Mouse (Mus musculus): Measurements from ENCODE around the gene Bdh1. TPM values are rescaled to one million over a fixed set of nuclear protein-coding genes. Genes with fewer than 3 reads are reported as not detected.
A peak's percentile ranks its signal among the peaks of the same experiment; 100 is the strongest.

The Bdh1 gene
- polyA plus RNA-seq, 1 experiment from 2014 or later, result 68.3 TPM

DNA sequence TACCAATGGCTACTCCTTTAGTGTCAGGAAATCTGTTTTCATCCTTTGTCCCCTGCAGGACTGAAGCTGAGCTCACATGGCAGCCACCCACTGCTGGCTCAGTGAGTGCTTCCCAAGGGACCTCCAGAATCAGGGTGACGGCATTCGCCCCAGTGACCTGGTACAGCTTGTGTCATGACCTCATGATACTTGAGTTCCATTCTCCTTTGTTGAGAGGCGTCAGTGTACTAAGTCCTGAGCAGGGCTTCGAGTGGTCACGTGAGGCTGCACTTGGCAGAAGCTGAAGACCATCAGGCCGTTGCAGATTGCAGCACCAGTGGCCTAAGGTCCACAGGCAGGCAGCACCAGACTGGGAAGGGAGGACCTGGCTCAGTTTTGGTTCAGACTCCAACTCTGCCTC is 71.9 kb downstream of the Bdh1 start:
- ATAC-seq (replicated peaks; ENCODE audit: low FRiP score, low TSS enrichment, low read depth), result no peak

DNA sequence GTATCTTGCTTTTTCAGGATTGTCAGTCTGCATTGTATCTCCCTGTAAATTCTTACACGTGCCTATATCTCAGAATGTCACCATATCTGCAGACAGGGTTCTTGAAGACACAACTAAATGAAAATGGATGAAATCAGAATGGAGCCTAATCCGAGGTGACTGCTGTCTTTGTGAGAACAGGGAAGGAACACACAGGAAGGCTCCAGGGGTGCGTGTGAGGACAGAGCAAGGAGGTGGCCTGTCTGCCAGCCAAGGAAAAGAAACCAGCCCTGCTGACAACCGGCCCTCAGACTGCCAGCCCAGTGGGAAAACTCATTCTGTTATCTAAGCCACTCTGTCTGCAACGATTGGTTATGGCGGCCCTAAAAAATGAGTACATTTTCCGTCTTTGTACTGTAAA is 73.3 kb downstream of the Bdh1 start:
- Histone ChIP-seq H3K4me1 (replicated peaks; ENCODE audit: control insufficient read depth, insufficient read depth, low read length) (peaks cover 16% of the 10 kb centered on the region), H3K9me3 (ENCODE audit: control insufficient read depth, low read length) (no peaks in the 10 kb centered on the region), H3K27ac (ENCODE audit: low read depth) (no peak overlapping the region), H3K27me3 (replicated peaks; ENCODE audit: control insufficient read depth, insufficient read depth, low read length) (no peaks in the 10 kb centered on the region), H3K36me3 (ENCODE audit: control insufficient read depth, insufficient read depth, low read length) (no peaks in the 10 kb centered on the region), H3K4me3 (ENCODE audit: low read depth, low read length) (no peak overlapping the region), H3K4me2 (ENCODE audit: low read length) (no peak overlapping the region), H3K9ac (ENCODE audit: low read length) (no peak overlapping the region)
- ATAC-seq (replicated peaks; ENCODE audit: low FRiP score, low TSS enrichment, low read depth), result no peak
- WGBS, result 65% methylated on average over 7 of the region's 7 CpGs
- no peak for DNase-seq (ENCODE audit: low spot score)

More for the DNA sequence above, 71.9 kb downstream of the Bdh1 start:
- Histone ChIP-seq H3K4me1 (replicated peaks; ENCODE audit: control insufficient read depth, insufficient read depth, low read length) (peaks cover 16% of the 10 kb centered on the region), H3K27ac (ENCODE audit: low read depth) (no peak overlapping the region), H3K9ac (ENCODE audit: low read length) (no peak overlapping the region), H3K4me2 (ENCODE audit: low read length) (no peak overlapping the region), H3K36me3 (ENCODE audit: control insufficient read depth, insufficient read depth, low read length) (no peaks in the 10 kb centered on the region), H3K9me3 (ENCODE audit: control insufficient read depth, low read length) (no peaks in the 10 kb centered on the region), H3K27me3 (replicated peaks; ENCODE audit: control insufficient read depth, insufficient read depth, low read length) (no peaks in the 10 kb centered on the region), H3K4me3 (ENCODE audit: low read depth, low read length) (no peak overlapping the region)
- 69% methylated on average over 6 of the region's 6 CpGs for WGBS
- DNase-seq (ENCODE audit: low spot score), result no peak

DNA sequence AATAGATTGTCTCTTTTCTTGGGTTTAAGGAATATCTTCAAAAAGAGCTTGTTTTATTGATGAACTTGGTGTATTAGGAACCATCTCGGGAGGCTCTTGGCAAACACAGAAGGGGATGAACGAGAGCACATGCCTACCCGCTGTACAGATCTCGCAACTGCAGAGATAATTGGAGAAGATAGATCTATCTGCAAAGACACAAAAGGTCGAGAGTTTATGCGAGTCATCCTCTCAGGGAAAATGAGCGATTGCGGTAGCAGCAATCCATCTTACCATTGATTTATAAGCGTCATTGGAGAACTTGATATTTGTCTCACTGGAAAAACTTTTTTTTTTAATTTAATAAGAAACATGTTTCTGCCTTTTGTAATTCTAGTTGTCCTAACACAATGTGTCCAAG is 73.7 kb downstream of the Bdh1 start:
- Histone ChIP-seq H3K27ac (ENCODE audit: low read depth) (no peak overlapping the region), H3K4me2 (ENCODE audit: low read length) (no peak overlapping the region), H3K9me3 (ENCODE audit: control insufficient read depth, low read length) (no peaks in the 10 kb centered on the region), H3K27me3 (replicated peaks; ENCODE audit: control insufficient read depth, insufficient read depth, low read length) (no peaks in the 10 kb centered on the region), H3K36me3 (ENCODE audit: control insufficient read depth, insufficient read depth, low read length) (no peaks in the 10 kb centered on the region), H3K4me1 (replicated peaks; ENCODE audit: control insufficient read depth, insufficient read depth, low read length) (peaks cover 20% of the 10 kb centered on the region), H3K4me3 (ENCODE audit: low read depth, low read length) (no peak overlapping the region), H3K9ac (ENCODE audit: low read length) (no peak overlapping the region)
- 64% methylated on average over 9 of the region's 9 CpGs for WGBS
- ATAC-seq (replicated peaks; ENCODE audit: low FRiP score, low TSS enrichment, low read depth) (no peak), DNase-seq (ENCODE audit: low spot score) (no peak)

DNA sequence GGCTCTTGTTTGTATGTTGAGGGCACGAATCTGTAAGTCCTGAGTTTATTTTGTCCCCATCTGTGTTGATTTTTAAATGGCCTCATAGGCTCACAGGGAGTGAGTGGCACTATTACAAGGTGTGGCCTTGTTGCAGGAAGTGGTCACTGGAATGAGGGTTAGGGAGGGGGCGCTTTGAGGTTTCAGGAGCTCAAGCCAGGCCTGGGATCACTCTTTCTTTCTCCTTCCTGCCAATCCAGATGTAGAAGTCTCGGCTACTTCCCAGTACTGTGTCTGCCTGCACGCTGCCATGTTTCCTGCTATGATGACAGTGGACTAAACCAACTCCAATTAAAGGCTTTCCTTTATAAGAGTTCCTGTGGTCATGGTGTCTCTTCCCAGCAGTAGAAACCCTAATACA is 76.3 kb downstream of the Bdh1 start:
- no peak for DNase-seq (ENCODE audit: low spot score)
- WGBS, result 75% methylated on average over 4 of the region's 4 CpGs

DNA sequence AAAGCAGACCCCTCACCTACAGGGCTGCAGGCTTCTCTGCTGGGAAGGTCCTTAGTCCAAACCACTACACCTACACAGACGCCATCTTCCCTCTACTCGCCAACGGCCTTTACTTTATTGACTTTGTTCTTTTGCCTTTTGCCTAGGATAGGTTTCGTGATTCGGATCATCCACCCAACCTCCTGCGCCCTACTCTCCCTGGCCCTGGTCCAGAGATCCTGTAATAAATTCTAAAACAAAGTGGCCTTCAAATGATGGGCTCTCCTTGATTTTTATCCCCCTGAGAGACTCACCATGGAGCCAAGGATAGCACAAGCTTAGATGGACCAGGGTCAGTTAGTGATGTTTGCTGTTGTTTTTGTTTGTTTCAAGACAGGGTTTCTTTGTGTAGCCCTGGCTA is 76.9 kb downstream of the Bdh1 start:
- DNase-seq (ENCODE audit: low spot score), result no peak

More for the DNA sequence above, 76.3 kb downstream of the Bdh1 start:
- Histone ChIP-seq H3K27ac (ENCODE audit: low read depth) (no peak overlapping the region), H3K9ac (ENCODE audit: low read length) (no peak overlapping the region), H3K4me3 (ENCODE audit: low read depth, low read length) (no peak overlapping the region), H3K36me3 (ENCODE audit: control insufficient read depth, insufficient read depth, low read length) (no peaks in the 10 kb centered on the region), H3K4me1 (replicated peaks; ENCODE audit: control insufficient read depth, insufficient read depth, low read length) (peaks cover 21% of the 10 kb centered on the region), H3K4me2 (ENCODE audit: low read length) (no peak overlapping the region), H3K27me3 (replicated peaks; ENCODE audit: control insufficient read depth, insufficient read depth, low read length) (no peaks in the 10 kb centered on the region), H3K9me3 (ENCODE audit: control insufficient read depth, low read length) (no peaks in the 10 kb centered on the region)
- ATAC-seq (replicated peaks; ENCODE audit: low FRiP score, low TSS enrichment, low read depth), result no peak

DNA sequence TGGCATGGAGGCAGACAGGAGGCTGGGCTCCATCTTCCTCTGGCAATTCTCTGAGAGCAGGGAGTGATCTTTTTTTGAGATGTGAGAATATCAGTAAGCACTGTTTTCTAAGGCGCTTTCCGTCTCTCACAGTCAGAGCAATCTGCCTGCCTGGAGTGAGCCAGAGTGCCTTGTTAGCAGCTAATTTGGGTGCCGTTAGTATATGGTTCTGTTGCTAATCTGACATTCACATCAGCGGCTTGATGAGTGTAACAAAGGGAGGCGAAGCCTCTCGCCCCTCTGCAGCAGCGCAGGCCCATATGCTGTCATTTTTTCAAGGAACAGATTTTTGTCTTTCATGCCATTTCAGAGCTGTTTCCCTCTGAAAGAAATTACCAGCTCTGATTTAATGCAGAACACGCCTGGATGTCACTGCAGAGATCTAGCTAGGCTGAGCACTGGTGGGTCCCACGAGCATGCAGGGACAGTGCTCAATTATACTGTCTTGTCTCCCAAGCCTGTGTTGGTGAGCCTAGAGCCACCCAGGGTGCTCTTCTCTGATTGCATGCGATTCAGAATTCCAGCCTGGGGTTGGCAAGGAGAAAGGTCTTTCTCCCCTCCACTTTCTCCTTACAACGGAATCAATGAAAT is 77.7 kb downstream of the Bdh1 start:
- 64% methylated on average over 11 of the region's 11 CpGs for WGBS
- H3K27me3 ChIP-seq (replicated peaks; ENCODE audit: control insufficient read depth, insufficient read depth, low read length), result no peaks in the 10 kb centered on the region

More for the DNA sequence above, 76.9 kb downstream of the Bdh1 start:
- WGBS, result 94% methylated on average over 6 of the region's 6 CpGs
- Histone ChIP-seq H3K27me3 (replicated peaks; ENCODE audit: control insufficient read depth, insufficient read depth, low read length) (no peaks in the 10 kb centered on the region), H3K9ac (ENCODE audit: low read length) (no peak overlapping the region), H3K27ac (ENCODE audit: low read depth) (no peak overlapping the region), H3K4me1 (replicated peaks; ENCODE audit: control insufficient read depth, insufficient read depth, low read length) (peaks cover 15% of the 10 kb centered on the region), H3K4me3 (ENCODE audit: low read depth, low read length) (no peak overlapping the region), H3K4me2 (ENCODE audit: low read length) (no peak overlapping the region), H3K36me3 (ENCODE audit: control insufficient read depth, insufficient read depth, low read length) (no peaks in the 10 kb centered on the region), H3K9me3 (ENCODE audit: control insufficient read depth, low read length) (no peaks in the 10 kb centered on the region)
- no peak for ATAC-seq (replicated peaks; ENCODE audit: low FRiP score, low TSS enrichment, low read depth)

DNA sequence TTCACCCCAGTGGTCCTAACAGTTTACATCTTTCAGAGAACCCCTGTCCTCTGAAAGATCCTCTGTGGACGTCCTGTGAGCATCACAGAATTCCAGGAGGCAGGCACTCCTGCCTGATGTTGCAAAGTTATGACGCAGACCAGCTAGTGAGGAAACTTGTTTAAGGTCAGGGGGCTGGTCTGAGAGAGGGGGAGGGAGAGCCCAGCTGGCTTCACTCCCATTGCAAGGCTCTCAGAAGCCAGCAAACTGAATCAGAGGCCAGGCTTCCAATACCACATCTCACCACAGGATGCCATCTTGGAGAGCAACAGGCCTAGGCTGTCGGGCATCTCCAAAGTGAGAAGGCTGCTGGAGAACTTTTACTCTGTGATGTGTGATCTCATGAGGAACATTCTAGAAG is 78.5 kb downstream of the Bdh1 start:
- Histone ChIP-seq H3K9ac (ENCODE audit: low read length) (no peak overlapping the region), H3K4me2 (ENCODE audit: low read length) (no peak overlapping the region), H3K9me3 (ENCODE audit: control insufficient read depth, low read length) (no peaks in the 10 kb centered on the region), H3K4me3 (ENCODE audit: low read depth, low read length) (no peak overlapping the region), H3K27me3 (replicated peaks; ENCODE audit: control insufficient read depth, insufficient read depth, low read length) (no peaks in the 10 kb centered on the region), H3K36me3 (ENCODE audit: control insufficient read depth, insufficient read depth, low read length) (no peaks in the 10 kb centered on the region), H3K27ac (ENCODE audit: low read depth) (0 out of 2 replicates have a peak overlapping the region, but pooled peaks have one; percentile 24), H3K4me1 (replicated peaks; ENCODE audit: control insufficient read depth, insufficient read depth, low read length) (peaks cover 10% of the 10 kb centered on the region)
- WGBS, result 51% methylated on average over 3 of the region's 3 CpGs
- DNase-seq (ENCODE audit: low spot score) (no peak), ATAC-seq (replicated peaks; ENCODE audit: low FRiP score, low TSS enrichment, low read depth) (no peak)

More for the DNA sequence above, 77.7 kb downstream of the Bdh1 start:
- H3K9ac ChIP-seq (ENCODE audit: low read length), result no peak overlapping the region
- no peak overlapping the region for H3K27ac ChIP-seq (ENCODE audit: low read depth)
- H3K36me3 ChIP-seq (ENCODE audit: control insufficient read depth, insufficient read depth, low read length), result no peaks in the 10 kb centered on the region
- no peak for DNase-seq (ENCODE audit: low spot score)
- ATAC-seq (replicated peaks; ENCODE audit: low FRiP score, low TSS enrichment, low read depth), result no peak
- H3K9me3 ChIP-seq (ENCODE audit: control insufficient read depth, low read length), result no peaks in the 10 kb centered on the region
- H3K4me2 ChIP-seq (ENCODE audit: low read length), result no peak overlapping the region
- H3K4me1 ChIP-seq (replicated peaks; ENCODE audit: control insufficient read depth, insufficient read depth, low read length), result peaks cover 15% of the 10 kb centered on the region
- no peak overlapping the region for H3K4me3 ChIP-seq (ENCODE audit: low read depth, low read length)

DNA sequence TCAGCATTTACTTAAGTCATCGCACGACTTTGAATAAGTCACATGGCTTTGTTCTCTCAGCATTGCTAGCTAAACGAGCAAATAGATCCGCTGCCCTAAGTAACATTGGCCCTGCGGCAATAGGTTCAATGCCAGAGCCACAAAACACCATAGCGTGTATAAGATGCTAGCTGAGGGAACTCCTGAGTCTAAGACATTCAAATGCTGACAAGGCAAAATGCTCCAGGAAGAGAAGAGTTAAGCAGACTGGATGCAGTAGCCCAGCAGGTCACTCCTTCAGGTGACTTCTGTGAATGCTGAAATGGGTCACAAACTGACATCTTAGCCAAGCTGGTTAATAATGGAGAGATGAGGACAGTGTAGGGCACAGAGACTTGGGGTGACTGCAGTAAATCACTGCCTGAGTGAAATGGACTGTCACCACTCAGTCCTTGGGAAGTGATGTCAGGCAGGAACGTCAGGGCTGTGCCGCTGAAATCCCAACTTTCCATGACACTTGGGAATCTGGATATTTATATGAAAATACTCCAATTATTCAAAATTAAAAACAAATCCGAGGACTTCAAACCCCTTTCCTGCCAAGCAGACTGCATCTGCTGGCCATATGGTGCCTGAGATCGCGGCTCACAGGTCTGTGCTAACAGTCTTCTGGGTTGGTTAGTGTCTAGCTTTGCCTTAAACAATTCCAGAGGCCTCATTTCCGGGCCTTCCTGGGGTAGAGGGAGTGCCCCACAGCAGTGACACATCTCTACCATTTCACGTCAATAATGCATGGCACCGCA is 79.1 kb downstream of the Bdh1 start:
- DNase-seq (ENCODE audit: low spot score) (no peak), ATAC-seq (replicated peaks; ENCODE audit: low FRiP score, low TSS enrichment, low read depth) (no peak)
- no peaks in the 10 kb centered on the region for H3K36me3 ChIP-seq (ENCODE audit: control insufficient read depth, insufficient read depth, low read length)
- H3K27ac ChIP-seq (ENCODE audit: low read depth), result peak overlapping the region; percentile 24; the same call in 1 of the 2 replicates
- H3K9ac ChIP-seq (ENCODE audit: low read length), result no peak overlapping the region
- H3K9me3 ChIP-seq (ENCODE audit: control insufficient read depth, low read length), result no peaks in the 10 kb centered on the region
- H3K4me1 ChIP-seq (replicated peaks; ENCODE audit: control insufficient read depth, insufficient read depth, low read length), result peaks cover 10% of the 10 kb centered on the region
- 61% methylated on average over 14 of the region's 14 CpGs for WGBS
- no peaks in the 10 kb centered on the region for H3K27me3 ChIP-seq (replicated peaks; ENCODE audit: control insufficient read depth, insufficient read depth, low read length)
- H3K4me3 ChIP-seq (ENCODE audit: low read depth, low read length), result no peak overlapping the region
- no peak overlapping the region for H3K4me2 ChIP-seq (ENCODE audit: low read length)
